ENCODE assay signal across 7 mouse cellular contexts in genomic region chr17:24140845-24141424, GRCm38 (mm10). TPM values are rescaled to one million over a fixed set of nuclear protein-coding genes. Genes with fewer than 3 reads are reported as not detected.
DNase-seq lines count a peak whose midpoint lies in the region; ATAC-seq lines count a peak whose summit lies in the region.

No protein-coding gene starts in this region.

- WGBS in midbrain, embryonic 15.5 days: under 1% methylated on average over 41 of the region's 43 CpGs

- H3K9ac ChIP-seq in midbrain, embryonic 15.5 days: peak overlapping the region; percentile 80

- peak; percentile 37 for DNase-seq in urinary bladder, postnatal 14 days (ENCODE audit: low spot score)
- DNase-seq in urinary bladder, postnatal 10 days (ENCODE audit: low spot score): no peak
- peak; percentile 35 for DNase-seq in c-Kit-negative CD71-positive TER-119-positive erythroid progenitor cells, embryonic 14.5 days (ENCODE audit: low read depth, low spot score)
- DNase-seq in gastrocnemius, postnatal 25 days: peak; percentile 19
- peak; percentile 63 to 68 for DNase-seq in kidney, postnatal 36 days
- peak; percentile 62 for DNase-seq in thymus, postnatal 25 days

- no peaks in the 10 kb centered on the region for H3K36me3 ChIP-seq in midbrain, embryonic 15.5 days (replicated peaks)

- peak overlapping the region; percentile 82 for H3K27ac ChIP-seq in midbrain, embryonic 15.5 days

- ATAC-seq in midbrain, embryonic 15.5 days (replicated peaks): peak; percentile 12

- H3K27me3 ChIP-seq in midbrain, embryonic 15.5 days (replicated peaks): no peaks in the 10 kb centered on the region

- peaks cover 33% of the 10 kb centered on the region for H3K4me1 ChIP-seq in midbrain, embryonic 15.5 days

- H3K4me2 ChIP-seq in midbrain, embryonic 15.5 days: peak overlapping the region; percentile 90

- no peaks in the 10 kb centered on the region for H3K9me3 ChIP-seq in midbrain, embryonic 15.5 days

- peak overlapping the region; percentile 79 for H3K4me3 ChIP-seq in midbrain, embryonic 15.5 days

RNA-seq across cellular contexts. Expression of gene Pdpk1, which starts 9.8 kb away (rescaled TPM):
- 10 to 100 TPM; 35.2 to 38.6 TPM for total RNA-seq in gastrocnemius, postnatal 25 days (2021)
- 69.8 and 75.5 TPM in 2 replicates for polyA plus RNA-seq in midbrain, embryonic 15.5 days (2015; fragmentation: Nextera tagmentation; extraction: Ambion mirVana)

RNA-seq across cellular contexts. Expression of gene Amdhd2, which starts 22.6 kb away (rescaled TPM):
- total RNA-seq in gastrocnemius, postnatal 25 days (2021): 1 to 10 TPM; 8.7 to 9.8 TPM
- polyA plus RNA-seq in midbrain, embryonic 15.5 days (2015; fragmentation: Nextera tagmentation; extraction: Ambion mirVana): 32.1 and 39.6 TPM in 2 replicates

RNA-seq across cellular contexts. Expression of gene Atp6v0c, which starts 28.6 kb away (rescaled TPM):
- total RNA-seq in gastrocnemius, postnatal 25 days (2021): 100 to 1,000 TPM; 145 to 159 TPM
- polyA plus RNA-seq in midbrain, embryonic 15.5 days (2015; fragmentation: Nextera tagmentation; extraction: Ambion mirVana): 1,357 and 1,392 TPM in 2 replicates
